Mouse (Mus musculus) erythroid progenitor cell, adult 5-6 weeks (primary cell): ENCODE results near the gene Avpi1. TPM values are rescaled to one million over a fixed set of nuclear protein-coding genes. Genes with fewer than 3 reads are reported as not detected.

Experiments
- ATAC-seq: replicated peaks from 2 replicates; pipeline ENCODE4 v1.8.0; 2016; ENCODE audit warnings: moderate number of reproducible peaks, mild to moderate bottlenecking, moderate TSS enrichment, inconsistent platforms; ENCODE audit not compliant: poor library complexity, low FRiP score, severe bottlenecking
- total RNA-seq, 2 experiments: library from RNA; stranded (forward) in 1 of 2; stranded (reverse) in 1 of 2; fragments of 150-400 nt in 1 of 2; fragments of 186-747, 209-891 nt in 1 of 2; gene quantifications; 2 replicates each; pipeline versions ENCODE4 v1.2.3 to v1.2.4; 2015 to 2017; ENCODE audit warnings: low replicate concordance in 2 of 2

Avpi1 gene
- 6.5 TPM in 1 of 2 replicates, not detected in the other for total RNA-seq (2015; ENCODE audit: low replicate concordance)
- total RNA-seq (2017; ENCODE audit: low replicate concordance), result 4.4 TPM in 1 of 2 replicates, not detected in the other

- ATAC-seq, result peak; percentile 96
Observed at GRCm38 (mm10) chr19:42128787-42129508, at the start of gene Avpi1. Gene Avpi1, minus strand, starts transcription at chr19:42129059.

GRCm38 (mm10) chr19:42177461-42177860 lies 48.6 kb upstream of the Avpi1 start:
- peak; percentile 39; the same call in 1 of the 2 replicates for ATAC-seq

- ATAC-seq, result no peak; the same call in 1 of the 2 replicates
Observed at GRCm38 (mm10) chr19:42176841-42177240, 48.0 kb upstream of the Avpi1 start.

GRCm38 (mm10) chr19:42170025-42170969 lies 41.4 kb upstream of the Avpi1 start:
- ATAC-seq, result peak; percentile 93

GRCm38 (mm10) chr19:42169322-42169975 lies 40.6 kb upstream of the Avpi1 start:
- ATAC-seq, result 0 out of 2 replicates have a peak, but pooled peaks have one; percentile 5

DNA sequence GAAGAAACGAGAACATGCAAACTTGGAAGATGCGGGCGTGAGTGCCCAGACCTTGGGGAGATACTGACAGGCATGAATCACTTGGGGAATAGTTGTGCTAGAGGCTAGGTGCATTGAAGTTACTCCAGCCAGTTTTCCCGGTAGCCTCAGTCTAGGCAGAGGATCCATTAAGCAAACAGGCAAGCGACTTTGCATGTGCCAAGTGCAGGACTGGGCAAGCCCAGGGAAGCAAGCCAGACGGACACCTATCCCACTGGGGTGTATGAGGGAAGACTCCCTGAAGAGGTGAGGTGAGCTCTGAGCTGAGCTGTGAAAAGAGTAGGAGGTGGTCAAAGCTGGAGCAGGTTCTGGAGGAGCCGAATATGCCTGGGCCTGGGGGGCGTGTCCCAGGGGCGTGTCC lies 38.6 kb upstream of the Avpi1 start:
- ATAC-seq, result no peak

- ATAC-seq, result no peak
Observed at GRCm38 (mm10) chr19:42166766-42167165, 37.9 kb upstream of the Avpi1 start.

DNA sequence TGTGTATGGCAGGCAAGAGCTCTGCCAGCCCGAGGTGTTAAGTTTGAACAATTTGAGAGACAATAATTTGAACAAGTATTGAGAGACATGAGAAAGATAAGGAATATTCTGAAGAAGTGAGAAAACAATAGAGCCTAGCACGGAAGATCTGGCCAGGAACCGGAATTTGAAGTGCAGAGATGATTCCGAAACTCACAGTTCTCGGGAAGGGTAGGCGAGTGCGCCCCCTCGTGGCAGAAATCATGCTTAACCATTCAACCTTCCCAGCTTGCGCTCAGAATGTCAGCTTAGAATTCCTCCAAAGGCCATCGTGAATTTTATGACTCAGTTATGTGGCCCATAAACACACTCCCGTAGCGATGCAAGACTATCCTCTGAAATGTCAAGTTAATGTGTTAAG lies 37.3 kb upstream of the Avpi1 start:
- peak; percentile 49 for ATAC-seq

DNA sequence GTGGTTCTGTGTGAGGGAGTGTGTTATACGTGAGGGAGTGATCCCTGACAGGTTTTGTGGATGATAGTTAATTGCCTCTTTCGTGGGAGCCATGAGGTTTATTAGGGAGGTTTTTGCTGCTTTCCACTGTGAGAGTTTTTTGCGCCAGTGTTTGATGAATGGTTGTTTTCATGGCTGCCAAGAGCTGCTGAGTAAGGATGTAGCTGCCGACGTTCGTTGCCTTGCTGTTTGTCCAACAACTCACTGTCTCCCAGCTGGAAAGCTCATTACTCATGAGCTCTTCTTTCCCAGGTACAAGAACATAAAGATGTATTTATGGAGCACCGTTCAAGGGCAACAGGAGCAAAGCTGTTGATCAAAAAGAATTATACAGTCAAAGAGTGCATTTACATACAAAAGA lies 35.3 kb upstream of the Avpi1 start:
- ATAC-seq, result no peak

GRCm38 (mm10) chr19:42163764-42164163 lies 34.9 kb upstream of the Avpi1 start, which contains the start of gene Zfyve27:
Gene Zfyve27, plus strand, starts transcription at chr19:42163951.
- no peak for ATAC-seq

DNA sequence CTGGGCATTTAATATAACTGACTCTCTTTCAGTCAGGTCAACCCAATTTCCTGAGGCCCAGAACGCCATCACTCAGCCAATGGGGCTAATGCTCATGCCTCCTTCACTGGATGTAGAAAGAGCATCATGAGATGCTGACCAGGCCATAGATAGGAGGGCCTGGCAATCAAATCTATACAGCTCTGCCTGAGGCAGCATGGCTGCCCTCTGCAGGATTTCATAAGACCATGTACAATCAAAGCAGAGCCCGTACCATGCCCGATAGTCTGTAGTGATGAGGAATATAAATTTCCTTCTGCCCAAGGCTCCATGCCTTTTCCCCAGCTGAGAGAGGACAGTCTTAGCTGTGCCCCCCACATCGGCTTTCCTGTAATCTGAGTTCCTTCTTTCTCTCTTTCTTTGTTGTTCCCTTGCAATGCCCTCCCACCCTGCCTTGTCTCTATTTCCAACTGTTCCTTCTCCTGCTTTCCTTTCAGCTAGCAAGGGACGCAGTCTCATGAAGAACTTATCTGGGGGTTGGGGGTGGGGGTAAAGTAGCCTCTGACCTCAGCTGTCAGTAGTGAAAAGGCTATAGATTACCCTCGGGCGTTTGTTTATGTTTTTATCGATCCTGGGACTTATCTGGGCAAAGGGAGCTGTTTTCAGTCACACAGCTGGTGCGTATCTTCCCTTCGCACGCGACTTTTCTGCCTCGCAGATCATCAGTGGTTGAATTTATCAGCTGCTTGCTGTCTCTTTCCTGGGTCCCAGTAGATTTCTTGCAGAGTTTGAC lies 29.6 kb upstream of the Avpi1 start:
- no peak for ATAC-seq

DNA sequence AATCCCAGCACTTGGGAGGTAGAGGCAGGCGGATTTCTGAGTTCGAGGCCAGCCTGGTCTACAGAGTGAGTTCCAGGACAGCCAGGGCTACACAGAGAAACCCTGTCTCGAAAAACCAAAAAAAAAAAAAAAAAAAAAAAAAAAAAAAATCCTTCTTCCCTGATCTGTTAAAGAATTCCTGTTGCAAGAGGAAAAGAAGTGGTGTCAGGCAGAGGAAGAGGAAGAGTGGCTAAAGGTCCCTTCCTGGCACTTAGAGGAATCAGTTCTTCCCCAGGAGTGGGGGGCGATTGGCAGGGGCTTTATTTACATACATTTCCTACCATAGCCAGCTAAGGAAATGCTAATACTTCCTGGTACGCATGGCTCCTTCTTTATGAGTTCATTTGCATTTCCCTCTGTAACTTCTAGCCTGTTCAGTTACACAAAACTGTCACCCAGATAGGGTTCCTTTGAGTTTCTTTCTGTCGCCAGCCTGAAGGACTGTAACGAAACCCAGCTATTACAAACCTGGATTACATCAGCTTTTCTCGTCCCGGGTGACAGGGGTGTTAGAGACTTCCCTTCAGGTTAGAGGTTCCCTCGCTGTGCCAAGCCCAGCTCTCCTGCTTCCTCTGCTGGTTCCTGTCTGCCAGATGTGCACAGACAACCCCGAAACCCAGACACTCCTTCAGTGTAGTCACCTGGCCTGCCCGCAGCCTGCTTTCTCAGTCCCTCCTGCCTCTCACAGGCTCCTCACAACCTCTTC lies 28.8 kb upstream of the Avpi1 start:
- no peak for ATAC-seq

DNA sequence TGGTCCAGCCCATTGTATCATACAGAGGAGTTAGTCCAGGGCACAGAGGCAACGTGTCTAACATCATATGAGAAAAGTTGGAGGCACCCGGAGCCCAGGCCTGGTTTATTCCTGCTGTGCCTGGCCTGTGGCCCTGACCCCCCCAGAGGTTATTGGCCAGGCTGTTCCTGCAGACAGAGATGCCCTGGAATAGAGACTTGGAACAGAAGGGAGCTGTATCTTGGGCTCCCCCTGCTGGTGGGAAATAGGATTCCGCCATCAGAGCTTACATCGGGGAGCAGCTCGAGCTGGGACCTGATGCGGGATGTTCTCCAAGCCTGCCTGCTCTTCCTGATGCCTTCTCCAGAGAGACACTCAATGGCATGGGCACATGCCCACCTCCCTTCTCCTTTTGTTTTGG lies 23.1 kb upstream of the Avpi1 start:
- ATAC-seq, result peak; percentile 70

DNA sequence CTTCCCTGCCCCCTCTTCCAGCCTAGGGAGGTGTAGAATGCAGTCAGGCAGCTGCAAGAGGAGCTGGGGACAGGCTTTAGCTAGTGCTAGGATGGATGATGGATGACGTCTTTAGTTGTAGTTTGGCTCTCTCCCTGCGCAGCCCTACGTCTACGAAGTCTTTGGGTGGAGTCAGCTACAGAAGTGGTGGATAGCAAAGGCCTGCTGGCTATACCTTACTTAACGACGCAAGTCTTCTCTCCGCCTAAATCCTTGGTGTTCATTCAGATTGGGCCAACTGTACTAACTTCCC lies 19.7 kb upstream of the Avpi1 start:
- no peak for ATAC-seq

DNA sequence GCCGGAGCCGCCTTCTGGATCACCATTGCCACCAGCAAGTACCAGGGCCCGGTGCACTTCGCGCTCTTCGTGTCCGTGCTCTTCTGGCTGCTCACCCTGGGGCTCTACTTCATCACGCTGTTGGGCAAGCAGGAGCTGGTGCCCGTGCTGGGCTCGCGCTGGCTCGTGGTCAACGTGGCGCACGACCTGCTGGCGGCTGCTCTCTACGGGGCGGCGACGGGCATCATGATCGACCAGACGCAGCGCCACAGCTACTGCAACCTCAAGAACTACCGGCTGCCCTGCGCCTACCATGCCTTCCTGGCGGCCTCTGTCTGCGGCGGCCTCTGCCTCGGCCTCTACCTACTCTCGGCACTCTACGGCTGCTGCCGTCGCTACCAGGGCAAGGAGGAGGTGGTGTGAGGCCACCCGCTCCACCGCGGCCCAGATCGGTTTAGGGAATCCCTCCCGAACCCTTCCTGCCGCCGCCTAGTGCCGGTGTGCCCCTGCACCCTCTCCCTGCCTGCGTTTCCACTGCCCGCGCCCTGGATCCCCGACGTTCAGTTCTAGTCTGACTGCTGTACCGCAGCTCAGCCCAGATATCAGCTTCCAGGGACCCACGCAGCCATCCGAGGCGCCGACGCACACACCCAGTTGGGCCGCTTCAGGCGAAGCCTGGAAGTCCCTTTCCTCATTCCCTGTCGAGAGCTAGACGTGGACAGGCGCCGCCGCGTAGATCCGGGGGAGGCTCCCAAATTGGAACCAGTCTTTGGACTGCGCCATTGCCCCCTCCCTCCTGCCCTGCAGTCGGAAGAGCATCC lies 19.1 kb upstream of the Avpi1 start:
- no peak for ATAC-seq

DNA sequence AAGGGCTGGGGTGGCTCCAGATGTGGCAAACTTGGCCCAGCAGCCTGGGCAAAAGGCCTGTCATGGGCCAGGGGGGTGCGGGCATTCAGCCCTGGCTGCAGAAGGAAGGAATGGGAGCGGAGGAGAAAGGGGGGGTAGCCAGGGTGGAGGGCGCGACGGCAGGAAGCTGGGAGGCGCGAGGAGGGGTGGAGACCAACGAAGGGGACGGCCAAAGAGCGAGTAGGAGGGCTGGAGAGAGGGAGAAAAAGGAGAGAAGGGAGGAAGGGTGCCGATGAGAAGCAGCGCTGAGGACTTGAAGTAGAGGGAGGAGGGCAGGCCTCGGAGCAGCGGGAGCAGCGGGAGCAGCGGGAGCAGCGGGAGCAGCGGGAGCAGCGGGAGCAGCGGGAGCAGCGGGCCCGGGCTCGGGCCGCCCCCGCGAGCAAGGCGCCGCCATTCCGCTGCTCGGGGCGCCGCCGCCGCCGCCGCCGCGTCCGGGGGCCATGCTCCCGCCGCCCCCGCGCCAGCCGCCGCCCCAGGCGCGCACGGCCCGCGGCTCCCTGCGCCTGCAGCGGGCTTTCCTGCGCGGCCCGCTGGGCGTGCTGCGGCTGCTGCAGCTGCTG lies 18.4 kb upstream of the Avpi1 start, which contains the start of gene Marveld1:
Gene Marveld1, plus strand, starts transcription at position 231 of the 599 bp plus-strand sequence.
- no peak for ATAC-seq

GRCm38 (mm10) chr19:42146276-42147010 lies 17.6 kb upstream of the Avpi1 start:
- no peak for ATAC-seq
